Mouse (Mus musculus) frontal cortex, postnatal 10 days (tissue): ENCODE results near the gene Pacsin3.
"Not testable (repeated sequence)": the region's sequence is repeated elsewhere in the genome, so short reads cannot be mapped to it uniquely, and the experiment has no call there.

Experiments
- DNase-seq, 2 experiments: peaks; one replicate each; pipeline ENCODE4 v3.0.0; 2022; ENCODE audit warnings: low spot score in 2 of 2, mixed read lengths in 1 of 2

The Pacsin3 gene

DNA sequence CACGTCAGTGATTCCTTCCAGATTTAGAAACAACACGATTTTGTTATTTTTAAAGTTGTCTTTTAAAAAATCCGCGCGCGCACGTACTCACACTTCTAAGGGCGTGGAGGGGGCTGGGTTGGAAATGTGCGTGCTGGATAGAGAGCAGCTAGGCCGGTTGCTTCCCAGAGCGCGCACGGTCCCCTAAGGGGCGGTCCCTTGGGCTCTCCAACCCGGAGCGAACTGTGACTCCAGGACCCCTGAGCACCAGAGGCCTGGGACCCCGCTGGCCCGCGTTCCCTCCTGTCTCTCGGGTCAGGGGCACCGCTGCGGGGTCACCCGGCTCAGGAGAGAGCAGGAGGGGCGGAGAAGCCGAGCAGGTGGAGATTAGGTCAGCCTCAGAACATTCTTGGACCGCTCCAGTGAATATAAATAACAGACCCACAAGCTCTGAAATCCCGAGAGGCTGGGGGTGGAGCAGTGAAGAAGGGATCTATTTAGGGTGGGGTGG, at the start of gene Pacsin3:
Gene Pacsin3 (plus strand): TSS at position 294 of the 490 bp plus-strand sequence.
- no peak for DNase-seq

GRCm38 (mm10) chr2:91206254-91206775, 49.4 kb upstream of the Pacsin3 start:
- no peak for DNase-seq

- no peak for DNase-seq
Observed at GRCm38 (mm10) chr2:91213311-91213710, 42.4 kb upstream of the Pacsin3 start.

GRCm38 (mm10) chr2:91217032-91217431, 38.7 kb upstream of the Pacsin3 start:
- no peak for DNase-seq

- no peak for DNase-seq
Observed at GRCm38 (mm10) chr2:91220501-91220900, 35.3 kb upstream of the Pacsin3 start.

- DNase-seq = no peak
Observed at GRCm38 (mm10) chr2:91223614-91224013, 32.1 kb upstream of the Pacsin3 start.

DNA sequence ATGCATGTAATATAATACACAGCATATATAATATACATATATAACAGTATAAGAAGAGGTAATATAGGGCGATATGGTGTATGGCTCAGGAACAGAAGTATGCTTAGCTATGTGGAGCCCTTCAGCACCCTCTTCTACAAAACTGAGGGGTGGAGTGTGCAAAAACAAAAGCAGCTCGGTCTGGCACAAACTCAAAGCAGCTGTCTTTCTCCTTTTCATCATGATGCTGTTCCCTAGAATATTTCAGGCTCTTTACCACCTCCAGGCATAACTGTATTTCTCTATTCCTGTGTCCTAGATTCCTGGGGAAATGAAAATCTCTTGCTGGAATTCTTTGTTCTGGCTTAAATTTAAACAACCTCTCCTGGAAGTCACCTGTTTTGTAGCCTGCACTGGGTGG, 26.0 kb upstream of the Pacsin3 start:
- no peak for DNase-seq

DNA sequence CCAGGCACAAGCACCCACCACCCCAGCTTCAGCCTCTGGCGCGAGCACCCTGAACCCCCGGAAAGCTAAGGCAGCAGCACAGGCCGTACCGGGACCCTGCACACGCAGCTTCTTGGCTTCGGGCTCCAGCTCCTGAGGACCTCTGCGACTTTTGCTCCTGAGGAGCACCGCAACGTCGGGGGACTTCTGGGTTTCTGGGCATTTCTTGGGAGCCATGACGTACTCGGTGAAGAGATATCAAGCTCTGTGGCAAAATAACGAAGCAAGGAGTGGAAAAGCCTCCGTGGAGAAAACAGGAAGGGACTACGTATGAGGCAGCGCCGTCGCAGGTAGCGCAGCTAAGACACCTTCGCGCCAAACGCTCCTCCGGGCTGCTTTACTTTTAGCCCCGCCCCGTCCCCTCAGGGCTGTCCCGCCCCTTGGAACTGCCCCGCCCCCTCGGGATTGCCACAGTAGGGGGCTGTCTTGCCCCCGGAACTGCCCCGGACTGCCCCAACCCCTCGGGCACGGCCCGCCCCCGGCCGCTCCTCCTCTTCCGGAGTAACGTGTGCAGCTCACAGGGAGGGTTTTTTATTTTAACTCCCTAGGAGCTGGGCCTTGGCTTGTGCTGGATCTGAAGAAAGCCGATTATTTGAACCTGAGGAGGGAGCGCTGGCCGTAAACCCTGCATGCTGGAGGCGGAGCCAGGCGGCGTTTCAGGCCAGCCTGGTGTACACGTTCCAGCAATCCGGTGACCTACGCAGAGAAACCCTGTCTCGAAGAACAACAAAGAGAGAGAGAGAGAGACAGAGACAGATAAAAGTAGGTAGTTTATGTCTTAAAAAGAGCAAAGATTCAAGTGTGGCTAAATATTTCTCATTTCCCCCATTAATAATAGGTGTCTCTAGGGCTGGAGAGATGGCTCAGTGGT, 18.9 kb upstream of the Pacsin3 start, which contains the start of gene Ddb2:
Gene Ddb2 (minus strand): TSS at position 382 of the 910 bp plus-strand sequence.
- DNase-seq = peak; percentile 80 to 90

GRCm38 (mm10) chr2:91237511-91238080, 18.2 kb upstream of the Pacsin3 start:
- not testable (repeated sequence) for DNase-seq

DNA sequence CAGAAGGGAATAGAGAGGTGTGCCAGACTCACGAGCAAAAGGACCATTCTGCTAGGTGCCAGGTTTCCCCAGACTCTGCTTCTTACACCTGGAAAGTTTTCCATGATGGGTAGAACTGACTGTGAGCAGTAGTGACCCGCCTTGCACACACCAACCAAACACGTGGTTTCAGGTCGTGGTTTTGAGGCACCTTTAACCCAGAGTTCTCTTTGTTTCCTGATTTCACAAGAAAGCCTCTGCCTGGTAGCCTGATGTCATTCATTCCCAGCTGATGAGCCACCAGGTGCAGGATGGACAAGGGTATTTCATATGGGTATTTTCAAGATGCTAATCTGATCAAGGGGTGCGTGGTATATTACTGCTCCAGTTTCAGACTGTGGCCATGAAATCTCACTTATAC, 13.2 kb upstream of the Pacsin3 start:
- no peak for DNase-seq

DNA sequence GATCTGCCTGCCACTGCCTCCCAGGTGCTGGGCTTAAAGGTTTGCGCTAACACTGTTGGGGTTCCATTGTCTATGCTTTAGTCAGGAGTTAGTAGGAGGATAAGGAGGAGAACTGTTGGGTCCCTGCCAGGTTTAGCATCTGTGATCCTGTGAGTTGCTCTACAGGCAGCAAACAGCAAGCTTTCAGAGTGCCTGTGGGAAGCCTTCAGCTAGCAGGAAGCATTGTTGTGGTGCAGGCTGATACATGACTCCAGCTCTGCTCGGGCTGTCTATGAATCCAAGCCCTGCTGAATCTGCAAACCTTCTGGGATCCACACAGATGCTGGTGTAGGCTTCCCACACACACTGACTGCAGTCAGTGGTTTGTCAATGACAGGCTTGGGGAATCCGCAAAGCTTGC, 12.3 kb upstream of the Pacsin3 start:
- DNase-seq = peak in 1 of 2 experiments; percentile 20

- no peak for DNase-seq
Observed at GRCm38 (mm10) chr2:91244557-91245228, 11.1 kb upstream of the Pacsin3 start.

DNA sequence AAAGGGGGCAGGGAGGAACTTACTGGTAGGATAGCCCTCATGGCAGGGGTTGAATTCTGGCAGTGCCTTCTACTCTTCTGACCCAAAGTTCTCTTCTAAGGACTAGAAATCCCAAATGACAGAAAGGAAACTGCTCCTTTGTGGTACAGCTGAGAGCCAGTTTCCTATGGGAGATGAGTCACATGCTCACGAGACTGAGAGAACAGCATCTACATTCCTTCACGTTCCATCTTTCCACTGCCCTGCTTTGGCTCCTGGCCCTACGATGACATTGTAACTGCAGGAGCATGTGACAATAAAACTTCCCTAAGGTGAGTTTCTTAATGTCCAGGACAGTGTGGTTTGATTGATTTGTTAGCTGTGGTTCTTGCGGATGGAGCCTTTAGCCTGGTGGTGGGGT, 7.4 kb upstream of the Pacsin3 start:
- no peak for DNase-seq

- DNase-seq = no peak
Observed at GRCm38 (mm10) chr2:91252001-91252400, 3.8 kb upstream of the Pacsin3 start.

GRCm38 (mm10) chr2:91252512-91252911, 3.2 kb upstream of the Pacsin3 start:
- no peak for DNase-seq

- DNase-seq = no peak
Observed at GRCm38 (mm10) chr2:91254725-91255380, 901 bp upstream of the Pacsin3 start.

- peak in 1 of 2 experiments; percentile 50 for DNase-seq
Observed at GRCm38 (mm10) chr2:91256256-91257125, 737 bp downstream of the Pacsin3 start.

- DNase-seq = no peak
Observed at GRCm38 (mm10) chr2:91257126-91257980, 1.6 kb downstream of the Pacsin3 start.

DNA sequence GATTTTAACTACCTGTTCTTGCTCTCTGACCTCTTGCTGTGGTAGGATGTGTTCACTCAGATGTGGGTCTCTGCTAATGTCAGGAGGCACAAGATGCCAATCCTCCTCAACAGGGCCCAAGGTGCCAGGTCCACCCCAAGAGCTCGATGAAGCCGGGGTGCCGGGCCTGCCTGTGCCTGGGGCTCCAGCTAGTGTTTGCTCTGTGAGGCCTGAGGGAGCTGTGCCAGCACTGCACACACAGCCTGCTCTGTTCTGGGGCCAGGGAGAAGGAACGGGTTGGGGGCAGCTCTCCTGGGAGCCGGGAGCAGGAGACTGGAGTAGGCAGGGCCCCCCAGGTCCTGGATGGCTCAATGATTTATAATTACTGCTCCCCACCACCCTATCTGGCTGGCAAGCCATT, 2.3 kb downstream of the Pacsin3 start:
- peak; percentile 60 to 64 for DNase-seq

DNA sequence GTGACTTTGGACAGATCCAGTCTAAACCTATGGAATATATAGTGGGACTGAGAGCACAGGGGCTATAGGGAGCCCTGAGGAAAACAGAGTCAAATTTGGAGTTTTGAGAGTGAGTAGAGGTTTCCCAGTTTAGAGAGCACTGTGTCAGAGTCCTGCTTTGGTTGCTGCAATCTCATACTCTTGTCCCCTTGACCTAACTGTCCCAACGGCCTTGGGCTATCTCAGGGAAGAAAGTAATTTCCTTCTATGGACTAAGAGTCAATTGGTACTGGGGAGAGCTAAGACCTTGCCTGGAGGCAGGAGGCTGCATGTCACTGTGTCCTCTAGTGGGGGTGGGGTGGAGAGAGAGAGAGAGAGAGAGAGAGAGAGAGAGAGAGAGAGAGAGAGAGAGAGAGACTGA, 3.1 kb downstream of the Pacsin3 start:
- no peak for DNase-seq
